Mouse (Mus musculus) G1E-ER4 (cell line): ENCODE results near the gene Maf. TPM values are rescaled to one million over a fixed set of nuclear protein-coding genes. Genes with fewer than 3 reads are reported as not detected.

ENCODE experiments used
- GATA1 ChIP-seq: IDR thresholded peaks from one replicate; pipeline ENCODE4 v1.8.0; 2012; ENCODE audit warnings: low read length, inconsistent platforms
- polyA plus RNA-seq: library from polyadenylated mRNA; stranded (reverse); fragments of >175 nt; gene quantifications from 2 replicates; pipeline ENCODE4 v1.2.3, GENCODE M21; 2012

Gene Maf
- not detected in 2 replicates for polyA plus RNA-seq

DNA sequence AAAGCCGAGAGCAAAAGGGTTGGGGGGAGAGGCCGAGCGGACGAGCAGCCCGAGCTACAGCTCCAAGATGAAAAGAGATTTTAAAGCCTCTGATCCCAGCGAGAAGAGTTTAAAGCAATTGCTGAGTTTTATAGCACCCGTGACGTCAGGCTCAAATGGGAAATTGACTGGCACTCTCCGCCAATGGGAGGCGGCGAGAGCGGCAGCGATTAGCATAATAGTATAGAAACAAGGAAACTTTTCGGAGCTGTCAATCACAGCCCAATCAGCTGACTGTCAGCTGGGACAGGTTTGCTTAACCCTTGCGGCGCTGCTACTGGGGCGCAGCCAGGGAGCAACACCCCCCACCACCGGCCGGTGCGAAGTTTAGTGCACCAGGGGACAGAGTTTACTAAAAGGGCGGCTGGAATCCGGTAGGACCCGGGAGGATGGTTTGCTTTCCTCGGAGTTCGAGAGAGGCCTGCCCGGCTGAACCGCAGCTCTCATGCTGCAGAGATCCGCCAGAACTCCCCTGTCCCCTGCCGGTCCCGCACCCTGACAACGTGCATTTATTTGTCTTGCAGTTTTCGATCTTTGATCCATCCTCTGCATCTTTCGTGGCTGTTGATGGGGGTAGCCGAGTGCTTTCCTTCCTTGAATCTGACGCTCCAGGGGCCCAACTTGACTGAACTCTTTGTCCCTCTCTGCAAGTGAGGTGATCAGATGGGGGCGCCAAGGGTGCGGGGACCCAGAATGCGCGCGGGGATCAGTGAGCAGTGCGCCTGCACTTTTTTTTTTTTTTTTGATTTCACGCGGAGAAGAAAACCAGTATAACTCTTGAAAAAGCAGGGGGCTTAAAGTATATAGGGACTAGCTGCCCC, at the start of gene Maf:
Gene Maf (minus strand): TSS at position 64 of the 860 bp plus-strand sequence.
- TF ChIP-seq GATA1 = no peak

DNA sequence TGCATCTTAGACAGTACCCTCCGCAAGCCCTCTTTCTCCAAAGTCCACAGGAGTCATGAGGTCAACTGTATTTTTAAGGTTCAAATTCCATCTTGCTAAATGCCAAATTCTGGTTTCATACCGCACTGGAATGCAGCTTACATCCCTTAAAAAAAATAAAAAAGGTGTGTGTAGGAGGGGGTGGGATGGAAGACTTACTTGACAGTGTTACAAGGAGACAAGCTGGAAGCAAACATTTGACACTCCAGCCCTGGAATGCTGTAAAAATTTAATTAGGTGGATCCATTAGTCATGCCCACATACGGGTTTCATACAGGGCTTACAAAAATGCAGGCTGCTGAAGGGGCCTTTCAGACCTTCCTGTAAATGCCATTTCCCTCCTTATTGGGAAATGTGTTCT, 49.4 kb upstream of the Maf start:
- no peak for TF ChIP-seq GATA1

DNA sequence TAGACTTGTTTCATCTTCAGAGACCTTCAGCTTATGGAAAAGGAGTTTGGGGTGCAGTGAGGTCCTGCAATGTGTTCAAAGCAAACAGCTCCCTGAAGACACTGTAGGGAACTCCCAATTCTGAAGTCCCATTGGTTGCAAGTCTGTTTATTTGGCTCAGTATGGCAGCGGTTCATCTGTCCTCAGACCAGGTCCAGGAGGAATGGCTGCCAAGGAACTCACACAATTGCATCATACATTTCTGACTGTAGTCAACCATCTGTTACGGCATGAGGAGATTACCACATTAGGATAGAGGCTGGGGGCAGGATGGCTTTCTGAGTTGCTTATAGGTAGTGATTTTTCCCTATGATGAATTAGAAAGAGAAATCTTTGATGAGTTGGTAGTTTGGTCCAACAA, 48.4 kb upstream of the Maf start:
- no peak for TF ChIP-seq GATA1

DNA sequence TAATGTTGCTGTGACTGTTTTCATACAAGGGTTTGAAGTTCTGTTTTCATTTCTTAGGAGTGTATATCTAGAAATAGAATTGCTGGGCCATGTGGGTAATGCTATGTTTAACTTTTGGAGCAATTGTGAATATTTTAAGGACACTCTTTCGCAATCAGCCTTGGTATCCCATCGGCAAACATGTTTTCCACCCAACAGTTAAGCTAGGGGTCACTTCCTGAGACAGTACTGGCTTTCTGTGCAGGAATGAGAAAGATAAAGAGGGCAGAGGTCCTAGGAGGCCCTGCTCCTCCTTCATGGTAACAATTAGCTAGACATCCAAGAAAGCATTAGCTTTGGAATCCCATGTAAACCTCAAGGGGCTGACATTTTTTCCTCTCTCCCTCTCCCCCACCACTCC, 47.1 kb upstream of the Maf start:
- TF ChIP-seq GATA1 = no peak

DNA sequence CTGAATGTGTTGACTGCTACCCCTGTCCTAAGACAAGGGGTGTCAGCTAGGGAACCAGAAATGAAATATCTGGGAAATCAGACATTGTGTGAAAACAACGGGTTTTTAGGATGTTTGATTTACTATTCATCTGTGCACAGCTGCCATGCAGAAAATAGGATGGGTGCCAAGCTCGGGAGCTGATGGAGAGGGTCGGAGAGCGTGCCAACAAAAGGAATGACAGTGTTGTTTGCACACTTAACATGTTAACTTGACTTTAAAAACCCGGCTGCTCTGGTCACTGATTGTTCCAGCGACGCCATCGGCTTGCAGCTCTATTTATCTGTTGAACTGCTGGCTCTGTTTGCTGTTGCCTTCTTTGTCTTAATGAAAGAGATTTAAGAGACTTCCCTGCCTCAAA, 46.2 kb upstream of the Maf start:
- TF ChIP-seq GATA1 = no peak

DNA sequence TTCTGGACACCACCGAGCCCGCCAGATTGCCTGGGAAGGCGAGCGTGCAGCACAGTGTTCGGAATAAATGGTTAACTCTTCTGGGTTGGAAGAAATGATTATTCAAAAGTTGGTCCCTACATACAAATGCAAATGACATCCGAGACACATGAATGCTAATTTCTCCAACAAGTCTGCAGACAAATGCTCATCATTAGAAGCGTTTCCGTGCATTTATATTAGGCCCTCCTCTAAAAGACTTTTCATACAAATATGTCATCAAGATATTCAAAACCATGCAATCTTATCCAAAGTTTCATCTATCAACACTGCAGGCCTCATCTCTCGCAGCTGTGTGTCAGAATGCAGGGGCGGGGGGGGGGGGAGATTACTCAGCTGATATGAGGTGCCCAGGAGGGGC, 39.8 kb upstream of the Maf start:
- no peak for TF ChIP-seq GATA1

DNA sequence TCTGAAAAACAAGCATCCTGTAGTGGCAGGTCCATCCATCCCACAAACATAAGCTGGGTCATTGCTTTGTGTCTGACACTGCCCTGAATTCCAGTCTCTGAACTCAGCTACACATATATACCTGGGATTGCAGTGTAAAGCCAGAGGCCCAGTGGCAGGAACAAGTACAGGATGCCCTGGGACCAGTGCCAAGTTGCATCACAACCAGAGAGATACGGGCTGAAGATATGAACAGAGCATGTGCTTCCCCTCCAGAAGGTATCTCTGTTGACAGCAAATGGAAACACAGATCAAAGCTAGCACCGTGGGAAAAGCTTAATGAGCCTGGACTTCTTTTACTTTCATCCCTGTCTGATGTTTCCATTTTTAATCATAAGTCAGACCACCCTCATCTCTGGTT, 38.1 kb upstream of the Maf start:
- no peak for TF ChIP-seq GATA1

DNA sequence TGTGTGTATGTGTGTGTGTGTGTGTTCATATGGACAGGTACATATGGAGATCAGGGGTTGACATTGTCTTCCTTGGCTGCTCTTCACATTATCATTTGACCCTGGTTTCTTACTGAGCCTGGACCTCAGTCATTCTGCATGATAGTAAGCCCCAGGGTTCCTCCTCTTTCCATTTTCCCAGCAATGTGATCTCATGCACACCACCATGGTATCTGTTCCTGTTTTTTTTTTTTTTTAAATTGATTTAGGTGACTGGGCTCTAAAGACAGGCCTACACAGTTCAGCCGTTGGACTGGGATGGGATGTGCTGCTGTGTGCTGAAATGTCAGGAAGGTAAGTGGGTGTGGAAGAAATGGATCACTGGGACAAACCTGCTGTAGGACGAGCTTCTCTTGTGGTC, 35.8 kb upstream of the Maf start:
- TF ChIP-seq GATA1 = no peak

DNA sequence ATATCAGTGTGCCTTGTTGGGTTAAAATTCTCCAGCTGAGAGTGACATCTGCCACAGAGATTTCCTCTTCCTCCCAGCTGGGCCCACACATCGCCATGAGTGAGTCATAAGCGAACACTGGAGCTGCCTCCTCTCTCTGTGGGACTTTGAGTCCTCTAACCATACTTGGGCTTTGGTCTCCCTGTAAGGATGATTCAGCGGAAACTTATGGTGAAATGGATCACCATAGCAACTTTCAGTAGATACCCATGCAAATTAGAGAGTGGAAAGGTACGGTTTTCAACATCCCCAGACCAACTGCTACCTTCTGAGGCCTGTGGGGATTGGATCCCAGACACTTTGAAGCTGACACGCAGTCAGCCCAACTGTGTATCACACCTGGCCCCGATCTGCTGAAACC, 35.1 kb upstream of the Maf start:
- no peak for TF ChIP-seq GATA1

DNA sequence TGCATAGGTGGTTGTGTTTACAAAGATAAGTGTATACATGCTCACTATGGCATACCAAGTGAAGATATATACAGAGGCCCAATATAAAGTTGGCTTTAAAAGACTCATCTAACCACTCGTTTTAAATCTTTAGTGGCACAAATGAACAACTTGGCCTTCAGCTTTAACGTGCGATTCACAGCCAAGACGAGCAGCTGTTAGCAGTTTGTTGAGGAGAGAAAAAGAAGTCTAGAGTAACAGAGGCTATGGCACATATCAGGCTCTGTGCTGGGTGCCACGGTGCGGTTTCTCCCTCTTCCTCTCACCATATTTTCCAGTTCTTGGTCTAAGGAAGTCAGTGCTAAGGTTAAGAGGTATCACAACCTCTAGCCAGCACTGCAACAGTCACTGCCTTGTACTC, 34.4 kb upstream of the Maf start:
- no peak for TF ChIP-seq GATA1

DNA sequence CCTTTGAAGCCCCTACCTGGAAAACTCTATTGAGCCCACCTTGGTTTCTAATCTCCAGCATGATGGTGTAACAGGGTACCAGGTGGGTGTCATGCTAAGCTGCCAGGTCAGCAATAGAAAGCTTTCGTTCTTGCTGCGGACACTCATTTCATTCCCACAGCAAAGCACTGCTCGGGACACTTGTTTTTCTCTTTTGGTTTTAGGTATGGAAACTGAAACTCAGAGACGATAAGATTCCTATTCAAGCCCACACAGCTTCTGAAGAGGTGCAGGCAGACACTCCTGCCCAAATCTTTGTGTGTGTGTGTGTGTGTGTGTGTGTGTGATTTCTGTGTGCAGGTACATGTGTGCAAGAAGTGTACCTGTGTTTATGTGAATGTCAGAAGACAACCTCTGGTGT, 32.2 kb upstream of the Maf start:
- no peak for TF ChIP-seq GATA1

DNA sequence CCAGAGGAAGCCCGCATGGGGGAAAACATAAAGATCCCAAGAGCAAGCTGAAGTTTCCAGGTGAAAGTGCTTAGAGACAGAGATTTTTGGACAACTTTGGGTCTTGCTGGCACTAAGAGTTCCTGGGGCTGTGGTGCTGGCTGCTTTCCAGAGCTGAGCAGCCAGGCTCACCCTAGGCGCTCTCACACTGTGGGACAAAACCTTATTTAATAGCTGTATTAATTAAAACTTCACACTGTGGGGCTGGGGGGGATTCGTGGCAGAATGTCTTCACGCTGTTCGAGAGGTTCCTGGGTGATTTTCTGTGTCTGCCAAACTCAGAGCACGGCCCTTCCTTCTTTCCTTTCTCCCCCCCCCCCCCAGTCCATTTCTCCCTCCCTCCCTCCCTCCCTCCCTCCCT, 24.8 kb upstream of the Maf start:
- TF ChIP-seq GATA1 = no peak

DNA sequence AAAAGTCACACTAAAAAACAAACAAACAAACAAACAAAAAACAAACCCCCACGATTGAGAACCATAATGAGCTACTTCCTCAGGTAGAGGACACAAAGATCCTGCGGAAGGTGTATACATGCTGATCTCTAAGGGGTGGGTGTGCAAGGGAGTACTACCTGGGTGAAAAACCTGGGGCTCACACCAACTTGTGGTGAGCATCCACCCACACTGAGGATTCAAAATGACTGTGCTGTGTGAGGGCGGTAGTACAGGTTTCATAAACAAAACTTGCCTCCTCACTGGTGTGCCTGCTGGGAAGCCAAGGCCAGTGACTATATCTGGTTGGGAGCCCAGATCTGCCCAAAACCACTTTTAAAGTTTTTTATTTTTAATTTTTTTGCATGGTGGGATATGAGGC, 19.2 kb upstream of the Maf start:
- no peak for TF ChIP-seq GATA1

DNA sequence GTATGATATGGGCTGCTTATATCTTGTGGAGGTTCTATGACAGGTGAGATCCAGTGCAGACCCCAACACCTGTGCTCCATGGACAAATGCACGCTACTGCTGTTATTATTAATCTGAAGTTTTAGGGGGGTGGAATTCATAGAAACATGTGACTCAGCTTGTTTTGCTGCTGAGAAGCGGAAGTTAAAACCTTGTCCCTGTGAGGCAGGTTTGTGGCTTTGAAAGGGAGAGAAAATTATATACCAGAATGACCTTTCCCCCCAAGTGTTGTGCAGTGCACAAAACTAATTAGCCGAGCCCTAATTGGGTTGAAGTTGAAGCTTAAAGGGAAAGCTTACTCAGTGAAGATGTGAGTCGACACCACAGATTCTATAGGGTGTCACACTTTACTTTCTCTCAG, 18.6 kb upstream of the Maf start:
- no peak for TF ChIP-seq GATA1

DNA sequence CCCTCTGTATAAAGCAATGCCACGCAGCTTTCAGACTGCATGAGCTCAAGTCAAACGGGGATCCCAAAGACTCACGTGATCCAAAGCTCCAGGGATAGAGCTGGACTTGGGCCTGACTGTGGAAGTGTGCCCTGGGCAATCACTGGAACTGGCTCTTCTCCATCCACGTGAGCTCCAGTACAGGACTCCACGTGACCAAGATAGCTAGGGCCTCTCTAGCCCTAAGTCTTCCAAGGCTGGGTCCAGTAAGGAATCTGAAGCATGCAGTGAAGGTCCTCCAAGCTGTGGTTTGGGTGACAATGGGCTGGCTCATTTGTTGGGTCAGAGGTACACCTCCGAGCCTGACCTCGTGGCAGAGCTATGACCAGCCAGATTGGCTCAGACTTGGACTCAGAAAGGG, 11.5 kb upstream of the Maf start:
- TF ChIP-seq GATA1 = no peak

DNA sequence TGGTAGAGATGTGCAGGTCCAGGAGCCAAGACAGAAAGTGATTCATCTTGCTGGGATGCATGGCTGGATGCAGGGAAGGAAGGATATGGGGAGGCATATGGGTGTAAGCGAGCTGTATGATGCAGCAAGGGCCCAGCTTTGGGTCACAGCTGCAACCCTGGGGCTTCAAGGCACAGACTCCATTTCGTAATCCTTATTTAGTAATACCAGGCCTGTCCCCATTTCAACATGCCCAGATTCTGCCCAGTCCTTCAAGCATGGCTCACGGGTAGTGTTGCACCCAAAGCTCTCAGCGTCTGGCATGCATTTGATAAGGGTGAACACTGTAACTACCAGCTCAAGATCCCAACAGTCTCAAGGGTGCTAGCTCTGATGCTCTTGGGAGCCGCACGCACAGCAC, 11.0 kb upstream of the Maf start:
- no peak for TF ChIP-seq GATA1

DNA sequence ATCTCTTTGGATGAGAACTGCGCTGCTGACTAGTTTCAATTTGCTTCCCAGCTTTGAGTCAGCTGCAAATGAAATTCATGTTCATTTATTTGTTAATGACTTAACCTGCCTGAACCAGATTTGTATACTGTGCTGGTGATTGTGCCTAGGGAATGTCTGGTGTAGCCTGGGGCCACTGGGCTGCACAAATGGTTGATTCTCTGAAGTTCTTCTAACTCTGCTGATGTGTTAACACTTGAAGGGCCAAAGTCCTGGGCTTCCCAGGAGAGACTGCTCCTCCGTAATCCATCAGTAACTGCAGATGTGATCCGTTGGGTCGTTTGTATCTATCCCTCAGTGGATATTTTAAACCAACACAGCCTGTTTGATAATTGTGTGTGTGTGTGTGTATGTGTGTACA, 7.7 kb upstream of the Maf start:
- TF ChIP-seq GATA1 = no peak

DNA sequence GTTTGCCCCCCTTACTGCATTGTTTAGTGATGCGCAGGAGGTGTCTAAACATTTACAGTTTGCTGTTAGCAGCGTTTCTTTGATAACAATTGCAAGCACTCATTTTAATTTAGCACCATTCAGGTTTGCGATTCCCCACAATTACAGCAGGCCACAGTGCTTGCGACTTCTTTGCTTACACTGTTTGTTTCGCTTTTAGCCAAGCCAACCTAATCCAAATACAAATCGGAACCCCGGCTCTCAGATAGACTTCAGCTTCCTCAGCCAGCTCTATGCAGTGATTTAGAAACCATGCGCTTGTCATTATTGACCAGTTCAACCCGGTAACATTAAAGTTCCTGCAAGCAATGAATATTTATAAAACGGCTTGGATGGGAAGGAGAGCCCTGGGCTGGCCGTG, 3.5 kb upstream of the Maf start:
- no peak for TF ChIP-seq GATA1
